Mouse (Mus musculus) olfactory bulb, adult 2 months (tissue): ENCODE data around the gene Fpgs.

Experiments used
- CTCF ChIP-seq: fragments of 200-500 bp; IDR thresholded peaks from 2 replicates; pipeline ENCODE4 v1.5.1; 2012; ENCODE audit warnings: low read depth, mild to moderate bottlenecking, low read length, moderate library complexity; ENCODE audit not compliant: insufficient read depth
- POLR2A ChIP-seq: fragments of 200-500 bp; IDR thresholded peaks from 2 replicates; pipeline ENCODE4 v1.6.1; 2012; ENCODE audit warnings: mild to moderate bottlenecking, low read depth, low read length, moderate library complexity; ENCODE audit not compliant: insufficient read depth

DNA sequence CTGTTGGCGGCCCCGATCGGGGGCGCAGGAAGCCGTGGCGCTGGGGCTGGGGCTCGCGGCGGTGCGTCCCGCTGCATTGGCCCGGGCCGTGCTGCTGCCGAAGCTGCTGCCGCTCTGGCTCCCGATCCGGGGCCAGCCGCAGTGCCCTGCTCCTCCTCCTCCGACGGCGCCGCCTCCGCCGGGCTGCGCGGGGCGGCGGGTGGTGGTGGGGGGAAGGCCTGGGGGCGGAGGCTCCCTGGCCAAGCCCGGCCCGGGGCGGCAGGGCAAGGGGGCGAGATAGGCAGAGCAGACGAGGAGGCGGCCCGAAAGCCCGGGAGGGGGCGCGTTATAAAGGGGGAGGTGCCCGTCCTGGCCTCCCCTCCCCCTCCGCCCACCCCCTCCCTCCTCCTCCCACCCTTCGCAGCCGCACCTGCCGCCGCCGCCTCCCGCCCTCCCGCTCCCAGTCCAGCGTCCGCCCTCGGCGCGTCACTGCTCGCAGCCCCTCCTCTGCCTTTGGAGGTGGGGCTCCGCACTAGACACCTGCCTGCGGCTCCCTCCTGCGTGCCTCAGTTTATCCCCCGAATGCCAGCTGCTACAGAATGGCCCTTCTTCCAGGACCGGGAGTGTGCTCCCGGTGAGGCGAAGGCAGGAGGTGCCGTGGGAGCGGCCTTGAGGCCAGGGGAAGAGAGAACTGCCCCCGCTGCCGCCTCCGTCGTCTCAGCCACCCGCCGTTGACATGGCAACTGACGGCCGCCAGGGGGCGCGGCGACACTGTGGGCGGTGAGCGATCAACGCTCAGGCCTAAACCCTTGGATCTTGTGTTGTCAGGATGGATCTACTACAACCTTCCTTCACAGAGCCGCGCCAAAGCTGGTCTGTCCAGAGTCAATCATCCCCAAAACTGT lies 9.2 kb upstream of the Fpgs start, which contains the start of gene Cdk9:
- TF ChIP-seq CTCF (peak; percentile 96), POLR2A (peak; percentile 93)
